Mouse (Mus musculus): ENCODE data around the gene Gabpb1.

Gene Gabpb1

DNA sequence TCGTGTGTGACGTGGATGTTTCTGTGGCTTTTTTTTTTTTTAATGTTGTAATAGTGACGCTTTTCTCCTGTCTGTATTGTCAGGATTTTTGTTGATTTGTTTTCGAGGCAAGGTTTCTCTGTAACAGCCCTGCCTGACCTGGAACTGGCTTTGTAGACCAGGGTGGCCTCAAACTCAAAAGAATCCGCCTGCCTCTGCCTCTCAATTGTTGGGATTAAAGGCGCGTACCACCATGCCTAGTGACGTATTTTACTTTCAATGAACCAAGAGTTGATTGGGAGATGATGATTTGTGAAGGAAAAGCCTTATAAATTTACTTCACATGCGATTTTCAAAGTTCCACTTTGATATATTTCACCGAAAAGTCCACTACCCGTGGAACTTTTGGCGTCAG is at the start of gene Gabpb1:
Gene Gabpb1, minus strand, starts transcription at position 216 of the 394 bp plus-strand sequence.
- no peak for DNase-seq (ENCODE audit: extremely low read depth, low read depth)

DNA sequence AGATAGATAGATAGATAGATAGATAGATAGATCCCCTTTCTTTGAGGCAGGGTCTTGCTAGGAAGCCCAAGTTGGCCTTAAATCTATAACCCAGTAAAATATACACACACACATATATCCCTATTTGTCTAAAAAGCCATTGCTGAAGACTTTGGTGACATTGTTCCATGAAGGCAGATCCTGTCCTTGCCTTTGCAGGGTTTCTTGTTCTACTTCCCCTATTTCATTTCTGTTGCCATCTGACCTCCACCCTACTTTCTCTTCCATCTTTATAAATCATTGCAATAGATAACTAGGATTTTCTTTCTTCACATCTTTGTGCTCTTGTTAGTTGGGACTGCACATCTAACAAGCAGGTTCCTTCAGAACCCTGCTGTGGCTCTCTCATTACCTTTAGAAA is 36.8 kb upstream of the Gabpb1 start:
- peak; percentile 21 for DNase-seq (ENCODE audit: extremely low read depth, low read depth)

DNA sequence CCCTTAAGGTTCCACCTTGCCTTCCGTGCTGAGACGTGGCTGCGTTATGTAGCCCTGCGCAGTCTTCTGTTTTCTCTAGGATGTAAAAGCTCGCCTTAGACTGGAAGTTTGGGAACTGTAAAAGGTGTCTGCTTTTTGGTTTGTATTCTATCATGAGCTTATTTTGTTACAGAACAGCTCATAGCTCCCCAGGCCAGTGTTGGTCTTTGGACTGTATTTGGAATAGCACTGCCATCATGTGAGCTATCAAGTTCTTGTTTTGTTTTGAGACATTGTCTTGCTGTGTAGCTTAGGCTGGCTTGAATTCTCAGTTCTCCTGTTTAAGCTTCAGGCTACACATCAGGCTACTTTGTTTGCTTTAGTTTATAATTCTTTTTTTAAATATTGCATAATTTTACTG is 36.4 kb upstream of the Gabpb1 start:
- no peak for DNase-seq (ENCODE audit: extremely low read depth, low read depth)

DNA sequence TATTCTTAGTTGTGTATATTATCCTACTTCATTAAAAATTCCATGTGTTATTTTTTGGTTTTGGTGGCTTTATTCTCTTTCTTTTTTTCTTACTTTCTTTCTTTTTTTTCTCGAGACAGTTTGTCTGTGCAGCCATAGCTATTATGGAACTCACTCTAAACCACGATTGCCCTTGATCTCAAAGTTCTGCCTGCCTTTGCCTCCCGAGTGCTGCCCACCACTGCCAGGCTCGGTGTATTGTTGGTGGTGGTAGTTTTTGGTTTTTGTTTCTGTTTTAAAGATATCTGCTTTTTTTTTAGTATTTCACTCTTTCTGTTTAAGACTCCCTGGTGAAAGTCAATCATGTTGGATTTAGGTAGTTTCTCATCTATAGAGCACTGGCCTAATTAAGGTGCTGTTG is 32.2 kb upstream of the Gabpb1 start:
- DNase-seq (ENCODE audit: extremely low read depth, low read depth) = no peak

DNA sequence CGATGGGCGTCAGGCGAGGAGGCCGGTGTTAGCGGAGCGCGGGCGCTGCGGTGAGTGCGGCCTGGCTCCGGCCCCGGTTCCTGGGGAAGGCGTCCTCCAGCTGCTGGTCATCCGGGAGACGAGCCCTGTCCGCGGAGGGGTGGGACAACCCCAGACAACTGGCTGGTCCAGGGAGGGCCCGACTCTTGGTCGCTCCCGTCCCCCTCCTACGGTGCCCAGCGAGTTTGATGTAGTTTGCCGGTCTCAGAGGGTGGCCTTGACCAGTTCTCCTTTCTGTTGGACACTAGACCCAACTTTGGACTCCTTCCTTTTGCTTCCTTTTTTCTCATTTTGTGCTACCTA is 31.3 kb upstream of the Gabpb1 start:
- no peak for DNase-seq (ENCODE audit: extremely low read depth, low read depth)

DNA sequence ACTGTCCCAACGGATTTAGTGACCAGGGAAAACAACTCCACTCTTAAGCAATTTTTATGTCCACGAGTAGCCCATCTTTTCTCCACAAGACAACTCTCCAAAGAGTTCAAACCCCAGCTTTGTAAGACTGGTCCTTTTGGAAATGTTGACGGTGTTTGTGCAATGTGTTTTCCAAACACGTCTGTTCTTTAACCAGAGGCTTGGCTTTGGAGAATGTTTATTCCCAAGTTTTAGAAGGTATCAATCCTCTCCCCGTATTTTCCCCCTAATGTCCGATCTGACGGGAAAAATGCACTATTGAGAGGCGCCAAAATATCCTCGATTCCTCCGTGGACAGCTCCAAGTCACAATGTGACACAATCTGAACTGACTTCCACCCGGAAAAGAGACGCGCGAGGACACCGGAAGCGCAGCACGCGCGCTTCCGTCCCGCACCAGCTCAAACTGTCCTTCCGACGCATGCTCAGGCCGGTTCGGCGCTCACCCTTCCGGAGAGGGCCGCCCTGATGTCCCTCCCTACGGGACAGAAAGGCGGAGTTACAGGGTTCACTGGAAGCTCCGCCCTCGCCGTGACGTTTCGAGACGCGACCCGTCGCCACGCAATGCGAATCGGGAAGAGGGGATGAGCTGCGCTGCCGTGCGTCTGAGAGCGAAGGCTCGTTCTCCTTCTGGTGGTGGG is 30.8 kb upstream of the Gabpb1 start, which contains the start of gene Usp8:
Gene Usp8, plus strand, starts transcription at position 570 of the 679 bp plus-strand sequence.
- peak; percentile 89 for DNase-seq (ENCODE audit: extremely low read depth, low read depth)

DNA sequence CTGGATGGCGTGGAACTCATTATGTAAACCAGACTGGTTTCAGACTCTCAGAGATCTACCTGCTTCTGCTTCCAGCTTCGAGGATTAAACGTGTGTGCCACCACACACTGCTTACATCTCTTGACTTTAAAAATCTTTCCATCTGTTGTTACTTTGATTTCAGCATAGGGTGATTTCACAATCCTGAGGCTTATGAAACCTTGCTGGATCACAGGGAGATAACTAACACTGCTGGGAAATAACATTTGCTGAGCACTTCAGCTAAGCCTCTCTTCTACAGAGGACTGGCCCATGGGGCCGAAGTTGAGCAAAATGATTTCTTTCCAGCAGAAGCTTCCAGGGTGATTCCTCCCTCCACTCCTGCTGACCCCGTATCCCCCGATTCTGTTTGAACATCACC is 19.1 kb upstream of the Gabpb1 start:
- DNase-seq (ENCODE audit: extremely low read depth, low read depth) = no peak

DNA sequence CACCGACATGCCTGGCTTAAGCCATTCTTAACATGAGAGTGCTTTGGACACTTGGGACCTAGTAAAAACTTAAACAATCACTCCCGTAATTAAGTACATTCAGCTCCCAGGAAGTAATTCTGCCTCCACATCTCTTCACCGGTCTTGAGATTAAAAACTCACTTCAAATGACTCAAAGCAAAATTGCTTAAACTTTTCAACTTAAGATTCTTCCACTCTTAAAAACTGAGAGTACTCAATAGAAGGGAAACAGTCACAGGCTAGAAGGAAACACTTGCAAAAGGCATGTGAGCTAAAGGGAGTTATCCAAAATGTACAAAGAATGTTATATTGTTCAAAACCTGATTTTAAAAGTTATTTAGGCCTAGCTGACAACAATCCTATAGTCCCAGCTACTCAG is 15.2 kb upstream of the Gabpb1 start:
- no peak for DNase-seq (ENCODE audit: extremely low read depth, low read depth)

DNA sequence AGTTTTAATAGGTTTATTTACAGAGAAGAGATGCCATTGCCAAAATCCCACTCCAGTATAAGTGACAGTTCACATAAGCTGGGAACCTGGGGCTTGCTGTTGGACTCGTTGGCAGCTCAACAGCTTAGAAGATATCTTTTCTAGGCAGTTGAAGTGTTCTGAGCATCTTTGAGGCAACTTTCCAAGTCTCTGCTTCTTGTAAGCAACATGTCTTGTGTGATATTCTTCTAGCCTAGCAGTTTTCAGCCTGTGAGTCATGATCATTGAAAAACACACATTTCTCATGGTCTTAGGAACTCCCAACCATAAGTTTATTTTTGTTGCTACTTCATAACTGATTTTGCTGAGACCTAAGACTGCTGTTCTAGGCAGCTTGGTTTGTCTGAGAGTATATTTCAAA is 6.8 kb upstream of the Gabpb1 start:
- DNase-seq (ENCODE audit: extremely low read depth, low read depth) = no peak

DNA sequence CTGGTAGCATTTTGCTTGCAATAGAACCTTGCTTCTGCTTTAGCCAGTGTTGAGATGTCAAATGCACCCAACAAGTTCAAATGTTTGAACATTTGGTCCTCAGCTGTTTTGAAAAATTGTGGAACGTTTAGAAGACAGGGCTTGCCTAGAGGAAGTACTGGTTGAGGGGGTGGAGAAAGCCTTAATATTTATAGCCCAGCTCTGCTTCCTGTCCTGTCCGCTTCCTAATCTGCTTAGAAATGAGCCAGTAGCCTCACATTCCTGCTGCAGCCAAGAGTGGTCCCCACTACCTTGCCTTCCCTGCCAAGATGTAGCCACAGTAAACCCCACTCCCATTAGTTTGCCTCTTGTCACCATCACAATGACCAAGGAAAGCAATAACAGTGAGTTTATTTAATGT is 6.2 kb upstream of the Gabpb1 start:
- no peak for DNase-seq (ENCODE audit: extremely low read depth, low read depth)

DNA sequence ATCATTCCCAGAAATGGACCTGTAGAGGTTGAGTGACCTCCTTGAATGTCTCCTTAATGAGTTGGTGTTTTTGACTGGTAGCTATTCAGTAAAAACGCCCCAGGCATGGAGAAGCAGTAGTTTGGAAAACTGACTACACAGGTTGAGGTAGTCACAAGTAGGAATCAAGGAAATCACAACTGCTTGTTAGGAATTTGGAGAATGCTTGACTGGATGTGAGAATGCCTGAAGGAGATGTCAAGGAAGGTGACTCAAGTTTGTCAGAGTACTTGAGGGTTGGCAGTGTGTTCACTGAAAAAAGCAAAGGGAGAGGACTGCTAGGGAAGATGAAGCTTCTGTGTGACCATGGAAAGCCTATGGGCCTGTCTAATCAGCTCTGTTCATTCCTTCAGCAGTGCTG is 1.2 kb upstream of the Gabpb1 start:
- DNase-seq (ENCODE audit: extremely low read depth, low read depth) = no peak

DNA sequence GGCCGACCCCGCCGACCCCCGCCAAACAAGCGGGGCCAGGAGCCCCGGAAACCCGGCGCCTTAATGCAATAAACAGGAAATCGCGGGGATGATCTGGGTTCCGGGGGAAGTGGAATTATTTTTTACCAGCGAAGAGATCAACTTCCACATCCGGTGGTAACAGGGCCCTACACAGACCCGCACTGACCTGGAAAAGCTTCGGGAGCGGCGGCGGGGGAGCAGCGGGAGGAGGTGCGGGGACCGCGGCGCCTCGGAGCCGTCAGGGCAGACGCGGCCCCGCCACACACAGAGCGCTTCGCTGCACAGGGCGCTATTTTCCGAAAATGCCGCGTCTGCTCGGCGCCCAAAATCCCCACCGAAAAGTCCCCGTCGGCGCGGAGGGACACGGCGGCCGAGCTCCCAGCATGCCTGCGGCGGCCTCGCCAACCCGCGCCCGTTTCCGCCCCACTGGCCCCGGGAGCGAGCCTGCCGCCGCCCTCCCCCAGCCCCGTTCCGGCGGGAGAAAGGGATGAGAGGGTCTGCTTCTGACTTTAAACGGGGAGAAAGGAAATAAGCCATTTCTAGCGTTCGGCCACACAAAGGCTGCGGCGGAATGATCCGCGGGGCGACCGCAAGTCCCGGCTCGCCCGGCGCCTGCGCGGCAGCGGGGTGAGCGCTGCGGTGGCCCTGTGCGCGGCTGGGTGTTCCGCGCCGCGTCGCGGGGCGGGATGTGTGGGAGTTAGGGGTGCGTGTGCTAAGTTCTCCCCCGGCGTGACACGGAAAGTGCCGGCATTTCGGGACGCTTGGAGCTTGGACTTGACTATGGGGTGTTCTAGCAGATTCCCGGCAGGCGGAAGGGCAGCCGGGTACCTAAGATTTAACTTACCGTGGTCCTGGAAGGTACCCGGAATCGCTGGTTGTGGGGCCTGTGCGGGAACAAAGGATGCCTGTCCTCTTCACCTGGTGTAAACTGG is 692 bp downstream of the Gabpb1 start:
- peak; percentile 85 for DNase-seq (ENCODE audit: extremely low read depth, low read depth)

DNA sequence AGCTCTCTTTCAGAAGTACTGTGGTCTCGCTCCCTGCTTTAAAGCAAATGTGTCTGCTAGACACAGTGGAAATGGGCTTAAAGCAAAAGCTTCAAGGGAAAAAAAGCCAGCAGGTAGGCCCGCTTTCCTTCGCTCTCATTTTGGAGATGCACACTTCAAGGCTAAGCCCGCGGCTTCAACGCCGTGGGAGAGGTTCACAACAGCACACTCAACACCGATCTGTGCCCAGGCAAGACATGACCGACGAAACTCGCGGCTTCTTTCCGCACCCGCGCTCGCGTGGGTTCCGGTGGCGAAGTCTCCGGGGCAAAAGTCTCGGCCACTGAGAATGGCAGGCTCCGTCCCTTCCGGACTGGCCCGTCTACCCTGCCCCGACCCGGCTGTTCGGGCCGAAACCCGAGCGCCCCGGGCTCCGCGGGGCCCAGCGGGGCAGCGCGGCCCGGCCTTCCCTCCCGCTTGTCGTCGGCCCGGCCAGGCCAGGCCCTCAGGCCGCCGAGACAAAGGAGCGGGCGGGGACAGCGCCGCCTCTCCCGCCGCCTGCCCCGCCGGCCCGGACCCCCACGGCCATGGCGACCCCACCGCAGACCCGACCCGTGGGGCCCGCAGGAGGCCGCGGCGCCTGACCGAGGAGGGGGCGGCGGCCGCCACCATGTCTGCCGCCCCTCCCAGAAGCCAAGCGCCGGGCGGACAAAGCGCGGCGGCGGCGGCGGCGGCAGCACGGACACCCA is 1.5 kb downstream of the Gabpb1 start:
- peak; percentile 26 for DNase-seq (ENCODE audit: extremely low read depth, low read depth)

DNA sequence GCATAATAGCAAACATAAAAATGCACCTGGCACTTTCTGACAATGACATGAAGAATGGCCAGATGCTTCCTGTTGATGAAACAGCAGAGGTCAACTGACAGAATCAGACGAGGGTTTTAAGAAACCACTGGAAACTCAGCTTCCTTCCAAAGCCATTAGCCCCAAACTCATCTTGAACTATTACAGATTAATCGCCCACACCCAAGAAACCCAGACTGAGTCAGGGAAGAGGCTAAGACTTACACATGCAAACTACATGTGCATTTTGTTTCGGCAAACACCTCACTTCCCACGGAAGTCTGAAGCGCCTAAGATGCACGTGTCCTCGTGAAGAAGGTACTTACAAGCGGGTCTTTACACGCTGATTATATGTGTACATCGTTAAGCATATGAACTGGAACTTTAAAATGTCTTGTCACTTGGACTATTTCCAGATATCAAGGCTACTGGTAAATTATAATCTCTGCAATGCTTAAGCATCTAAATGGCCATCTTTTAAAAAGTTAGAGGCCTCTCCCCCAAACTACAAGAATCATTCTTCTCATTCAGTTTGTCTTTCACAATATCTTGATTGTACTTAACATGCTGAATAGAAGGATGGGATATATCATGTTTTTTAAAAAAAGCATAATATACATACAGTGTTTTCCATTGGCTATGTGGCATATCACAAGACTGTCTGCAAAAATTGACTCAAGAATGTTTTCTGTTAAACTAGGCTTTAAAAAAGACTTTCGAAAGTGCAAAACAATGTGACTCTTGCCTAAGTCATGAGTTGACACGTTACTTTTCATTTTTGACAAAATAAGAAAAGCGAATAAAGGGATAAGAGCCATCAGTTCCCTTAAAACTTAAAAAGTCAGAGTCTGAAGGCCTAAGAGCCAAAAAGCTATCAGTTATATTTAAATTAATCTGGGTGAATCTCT is 2.6 kb downstream of the Gabpb1 start:
- peak; percentile 44 for DNase-seq (ENCODE audit: extremely low read depth, low read depth)

DNA sequence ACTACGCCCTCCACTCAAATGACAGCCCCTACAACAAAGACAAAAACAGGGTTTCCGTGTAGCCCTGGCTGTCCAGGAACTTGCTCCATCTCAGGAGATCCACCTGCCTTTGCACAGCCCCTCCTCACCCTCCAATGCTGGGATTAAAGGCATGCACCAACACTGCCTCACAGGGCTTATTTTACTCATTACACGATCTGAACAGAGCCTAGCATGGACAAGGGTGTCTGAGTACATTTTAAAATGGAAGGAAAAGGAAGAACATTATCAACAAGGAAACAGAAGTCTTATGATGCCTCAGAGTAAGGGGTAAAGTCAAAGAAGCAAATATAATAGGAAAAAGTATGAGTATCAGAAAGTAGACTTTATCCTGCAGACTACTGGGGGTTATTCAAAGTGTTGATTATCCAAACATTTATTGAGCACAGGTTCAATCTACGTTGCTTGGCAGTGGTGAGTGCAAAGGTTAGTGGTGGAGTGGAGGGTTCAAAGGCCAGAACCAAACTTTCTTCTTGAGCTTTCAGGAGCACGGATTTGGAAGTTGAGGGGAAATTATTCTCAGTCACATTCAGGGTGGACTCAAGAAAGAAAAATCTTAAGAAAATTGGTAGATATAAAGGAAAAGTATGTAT is 7.4 kb downstream of the Gabpb1 start:
- DNase-seq (ENCODE audit: extremely low read depth, low read depth) = no peak

DNA sequence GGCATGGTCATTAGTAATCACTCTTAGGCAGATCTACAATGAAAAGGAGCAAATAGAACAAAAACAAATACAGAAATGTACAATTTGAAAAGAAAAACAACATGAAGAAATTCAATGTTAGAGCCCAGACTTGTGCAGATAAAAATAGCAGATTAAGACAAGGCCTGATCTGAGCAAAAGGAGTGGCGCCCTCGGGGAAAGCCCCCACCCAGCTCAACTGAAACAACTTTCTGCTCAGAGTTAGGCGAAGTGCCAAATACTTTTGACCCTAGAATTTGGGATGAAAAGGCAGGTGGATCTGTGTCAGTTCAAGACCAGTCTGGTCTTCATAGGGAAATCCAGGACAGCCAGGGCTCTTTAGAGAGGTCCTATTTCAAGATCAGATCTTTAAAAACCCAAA is 10.2 kb downstream of the Gabpb1 start:
- DNase-seq (ENCODE audit: extremely low read depth, low read depth) = no peak

DNA sequence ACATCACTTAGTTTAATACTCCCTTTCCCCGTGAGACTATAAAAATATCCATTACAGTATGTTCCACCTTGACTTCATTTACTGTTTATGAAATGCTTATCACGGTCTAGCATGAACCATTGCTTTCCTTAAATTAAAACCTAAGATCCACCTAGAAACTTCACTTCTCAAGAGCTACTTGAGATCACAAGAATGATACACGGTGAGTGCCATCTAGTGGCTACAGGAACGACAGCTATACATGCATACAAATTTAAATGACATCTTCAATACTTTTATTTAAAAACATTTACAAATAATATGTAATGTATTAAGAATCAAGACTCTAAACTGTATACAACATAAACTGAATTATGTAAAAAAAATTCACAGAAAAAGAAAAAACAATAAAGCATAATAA is 12.7 kb downstream of the Gabpb1 start:
- DNase-seq (ENCODE audit: extremely low read depth, low read depth) = peak; percentile 65

DNA sequence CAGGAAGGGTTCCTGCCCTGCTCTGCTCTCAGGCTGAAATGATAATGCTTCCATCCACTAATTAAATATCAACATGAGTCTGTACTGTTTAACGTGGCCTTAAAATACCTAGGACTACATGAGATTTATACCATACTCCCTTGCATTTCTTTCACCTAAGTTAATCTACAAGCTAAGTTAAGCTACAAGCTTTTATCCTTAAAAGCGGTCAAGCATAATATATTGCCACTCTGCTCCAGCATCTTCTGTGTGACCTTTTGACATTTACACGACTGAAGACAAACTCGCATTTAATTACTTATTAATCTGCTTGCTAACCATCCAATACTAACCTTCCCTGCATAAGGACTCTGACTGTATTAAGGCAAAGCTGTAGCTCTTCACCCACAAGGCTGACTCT is 23.2 kb downstream of the Gabpb1 start:
- no peak for DNase-seq (ENCODE audit: extremely low read depth, low read depth)

DNA sequence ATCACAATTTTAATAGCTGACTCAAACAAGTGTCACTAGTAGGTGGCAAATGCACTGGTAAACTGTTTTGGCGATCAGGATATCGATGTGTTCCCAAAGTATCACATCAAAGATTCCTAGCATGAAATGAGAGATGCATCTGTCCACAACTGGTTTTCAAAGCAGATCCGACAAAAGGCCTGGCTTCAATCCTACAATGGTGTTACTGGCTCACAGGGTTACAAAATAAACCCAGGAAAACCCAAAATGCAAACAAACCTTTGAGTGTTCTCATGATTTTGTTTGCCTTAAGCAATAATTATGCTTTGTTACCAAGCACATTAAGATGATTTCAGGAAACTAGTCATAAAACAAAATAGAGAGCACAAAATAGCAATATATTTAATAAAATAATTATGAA is 28.4 kb downstream of the Gabpb1 start:
- no peak for DNase-seq (ENCODE audit: extremely low read depth, low read depth)

DNA sequence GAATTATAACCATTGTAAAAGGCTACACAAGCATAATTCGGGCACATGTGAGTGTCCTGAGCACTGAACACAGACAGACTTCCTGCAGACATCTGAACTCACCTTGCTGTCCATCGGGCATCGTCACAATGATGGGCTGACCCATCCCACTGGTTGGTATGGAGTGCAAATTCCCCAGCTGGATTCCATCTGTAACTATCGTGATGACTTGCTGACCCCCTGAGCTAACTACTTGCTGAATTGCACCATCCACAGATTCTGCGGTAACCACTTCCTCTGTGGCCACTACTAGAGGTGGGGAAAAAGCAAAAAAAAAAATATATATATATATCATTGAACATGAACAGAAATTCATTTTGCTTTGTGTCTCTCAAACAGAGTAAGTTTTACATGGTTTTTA is 29.7 kb downstream of the Gabpb1 start:
- no peak for DNase-seq (ENCODE audit: extremely low read depth, low read depth)

DNA sequence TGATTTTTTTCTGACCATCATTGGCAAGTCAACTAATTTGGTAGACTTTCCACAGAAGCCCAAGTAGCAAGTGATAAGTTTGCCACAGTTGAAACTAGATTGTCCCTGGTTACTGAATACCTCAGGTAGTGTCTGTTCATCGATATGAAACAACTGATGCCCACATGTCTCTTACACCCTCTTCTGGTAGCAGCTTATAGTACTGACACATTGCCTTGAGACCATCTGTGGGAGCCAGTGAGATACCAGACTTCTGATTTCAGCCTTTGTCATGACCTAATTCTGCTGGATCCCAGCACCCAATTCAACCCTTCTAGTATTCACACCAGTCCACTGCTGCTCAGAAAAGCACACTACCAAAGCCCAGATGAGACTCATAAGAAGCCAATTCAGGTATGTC is 31.4 kb downstream of the Gabpb1 start:
- DNase-seq (ENCODE audit: extremely low read depth, low read depth) = no peak

Data from MEL-GATA-1-ER (cell line).